Mouse (Mus musculus): ENCODE data around the gene Olfr1295. TPM values are rescaled to one million over a fixed set of nuclear protein-coding genes. Genes with fewer than 3 reads are reported as not detected.

Olfr1295 gene
- not detected for polyA plus RNA-seq (2014; fragmentation: Illumina TruSeq; extraction: RNeasy Lipid Tissue Mini Kit (QIAGEN cat#74804); ENCODE audit: low read depth, low replicate concordance)

DNA sequence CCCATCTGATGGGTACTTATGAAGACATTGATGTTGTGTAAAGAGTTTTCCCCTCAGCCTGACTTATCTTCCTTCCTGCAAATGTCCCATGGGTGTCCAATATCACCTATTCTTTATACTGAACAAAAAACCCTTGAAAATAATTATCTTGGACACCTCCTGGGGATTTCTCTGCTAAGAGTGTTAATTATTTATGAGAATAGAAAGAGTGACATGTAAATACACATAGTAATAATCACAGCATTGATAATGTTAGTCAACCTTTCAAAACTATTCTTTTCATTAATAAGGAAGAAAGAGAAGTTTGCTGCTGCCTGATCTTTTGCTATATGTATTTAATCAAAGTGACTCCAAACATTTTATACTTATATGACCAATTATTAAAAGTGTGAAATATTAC is at the start of gene Olfr1295:
Gene Olfr1295 (minus strand): TSS at position 101 of the 400 bp plus-strand sequence.

GRCm38 (mm10) chr2:111540191-111540590 is 29.3 kb downstream of the Olfr1295 start, which contains the start of gene Olfr1294:
TSS of gene Olfr1294 (minus strand) at chr2:111540291.

DNA sequence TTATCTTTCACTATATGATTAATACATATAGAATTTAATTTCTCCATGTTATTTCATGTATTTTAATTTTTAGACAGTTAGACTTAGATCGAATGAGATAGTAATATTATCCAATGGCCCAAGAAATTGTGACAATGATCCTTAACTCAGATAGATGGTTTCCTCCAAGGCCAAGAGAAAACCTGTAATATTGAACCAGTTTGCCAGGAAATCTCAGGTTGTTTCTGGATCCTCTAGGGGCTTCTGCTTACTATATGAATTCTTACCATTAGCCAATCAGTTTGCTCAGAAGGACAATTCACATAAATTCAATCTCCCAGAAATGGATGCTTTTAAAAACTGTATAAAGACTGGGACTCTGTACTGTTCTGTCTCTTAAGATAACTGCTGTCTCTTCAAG is 44.6 kb downstream of the Olfr1295 start, which contains the start of gene Olfr1293-ps:
Gene Olfr1293-ps (plus strand): TSS at position 301 of the 400 bp plus-strand sequence.

Other genes with a start within 250 kb of the Olfr1295 start
- gene Olfr1281, start 243.2 kb downstream of the Olfr1295 start, polyA plus RNA-seq (2014; fragmentation: Illumina TruSeq; extraction: RNeasy Lipid Tissue Mini Kit (QIAGEN cat#74804); ENCODE audit: low read depth, low replicate concordance) = 0.11 TPM
- not detected for gene Olfr1282, start 233.6 kb downstream of the Olfr1295 start, polyA plus RNA-seq (2014; fragmentation: Illumina TruSeq; extraction: RNeasy Lipid Tissue Mini Kit (QIAGEN cat#74804); ENCODE audit: low read depth, low replicate concordance)
- gene Olfr1283, start 202.9 kb downstream of the Olfr1295 start, polyA plus RNA-seq (2014; fragmentation: Illumina TruSeq; extraction: RNeasy Lipid Tissue Mini Kit (QIAGEN cat#74804); ENCODE audit: low read depth, low replicate concordance) = 0.13 TPM
- not detected for gene Olfr1284, start 194.2 kb downstream of the Olfr1295 start, polyA plus RNA-seq (2014; fragmentation: Illumina TruSeq; extraction: RNeasy Lipid Tissue Mini Kit (QIAGEN cat#74804); ENCODE audit: low read depth, low replicate concordance)
- gene Olfr1286, start 146.6 kb downstream of the Olfr1295 start, polyA plus RNA-seq (2014; fragmentation: Illumina TruSeq; extraction: RNeasy Lipid Tissue Mini Kit (QIAGEN cat#74804); ENCODE audit: low read depth, low replicate concordance) = not detected
- gene Olfr1287, start 120.5 kb downstream of the Olfr1295 start, polyA plus RNA-seq (2014; fragmentation: Illumina TruSeq; extraction: RNeasy Lipid Tissue Mini Kit (QIAGEN cat#74804); ENCODE audit: low read depth, low replicate concordance) = not detected
- not detected for gene Olfr1288, start 95.6 kb downstream of the Olfr1295 start, polyA plus RNA-seq (2014; fragmentation: Illumina TruSeq; extraction: RNeasy Lipid Tissue Mini Kit (QIAGEN cat#74804); ENCODE audit: low read depth, low replicate concordance)
- gene Olfr1289, start 88.9 kb downstream of the Olfr1295 start, polyA plus RNA-seq (2014; fragmentation: Illumina TruSeq; extraction: RNeasy Lipid Tissue Mini Kit (QIAGEN cat#74804); ENCODE audit: low read depth, low replicate concordance) = not detected
- not detected for gene Olfr1290, start 75.9 kb downstream of the Olfr1295 start, polyA plus RNA-seq (2014; fragmentation: Illumina TruSeq; extraction: RNeasy Lipid Tissue Mini Kit (QIAGEN cat#74804); ENCODE audit: low read depth, low replicate concordance)
- not detected for gene Olfr1291-ps1, start 72.5 kb downstream of the Olfr1295 start, polyA plus RNA-seq (2014; fragmentation: Illumina TruSeq; extraction: RNeasy Lipid Tissue Mini Kit (QIAGEN cat#74804); ENCODE audit: low read depth, low replicate concordance)
- not detected for gene Olfr1293-ps, start 44.5 kb downstream of the Olfr1295 start, polyA plus RNA-seq (2014; fragmentation: Illumina TruSeq; extraction: RNeasy Lipid Tissue Mini Kit (QIAGEN cat#74804); ENCODE audit: low read depth, low replicate concordance)
- gene Olfr1294, start 29.4 kb downstream of the Olfr1295 start, polyA plus RNA-seq (2014; fragmentation: Illumina TruSeq; extraction: RNeasy Lipid Tissue Mini Kit (QIAGEN cat#74804); ENCODE audit: low read depth, low replicate concordance) = not detected
- gene Olfr1297, start 56.8 kb upstream of the Olfr1295 start, polyA plus RNA-seq (2014; fragmentation: Illumina TruSeq; extraction: RNeasy Lipid Tissue Mini Kit (QIAGEN cat#74804); ENCODE audit: low read depth, low replicate concordance) = not detected
- not detected for gene Olfr1298, start 79.5 kb upstream of the Olfr1295 start, polyA plus RNA-seq (2014; fragmentation: Illumina TruSeq; extraction: RNeasy Lipid Tissue Mini Kit (QIAGEN cat#74804); ENCODE audit: low read depth, low replicate concordance)
- gene Olfr1299, start 91.7 kb upstream of the Olfr1295 start, polyA plus RNA-seq (2014; fragmentation: Illumina TruSeq; extraction: RNeasy Lipid Tissue Mini Kit (QIAGEN cat#74804); ENCODE audit: low read depth, low replicate concordance) = not detected
- gene Olfr1301, start 181.3 kb upstream of the Olfr1295 start, polyA plus RNA-seq (2014; fragmentation: Illumina TruSeq; extraction: RNeasy Lipid Tissue Mini Kit (QIAGEN cat#74804); ENCODE audit: low read depth, low replicate concordance) = not detected
- not detected for gene Olfr1302, start 207.7 kb upstream of the Olfr1295 start, polyA plus RNA-seq (2014; fragmentation: Illumina TruSeq; extraction: RNeasy Lipid Tissue Mini Kit (QIAGEN cat#74804); ENCODE audit: low read depth, low replicate concordance)